Mouse (Mus musculus) urinary bladder, postnatal 25 days (tissue): ENCODE results near the gene Sqstm1.

Source experiments
- DNase-seq: peaks from one replicate; pipeline ENCODE4 v3.0.0; 2022; ENCODE audit warnings: low spot score

Gene Sqstm1

DNA sequence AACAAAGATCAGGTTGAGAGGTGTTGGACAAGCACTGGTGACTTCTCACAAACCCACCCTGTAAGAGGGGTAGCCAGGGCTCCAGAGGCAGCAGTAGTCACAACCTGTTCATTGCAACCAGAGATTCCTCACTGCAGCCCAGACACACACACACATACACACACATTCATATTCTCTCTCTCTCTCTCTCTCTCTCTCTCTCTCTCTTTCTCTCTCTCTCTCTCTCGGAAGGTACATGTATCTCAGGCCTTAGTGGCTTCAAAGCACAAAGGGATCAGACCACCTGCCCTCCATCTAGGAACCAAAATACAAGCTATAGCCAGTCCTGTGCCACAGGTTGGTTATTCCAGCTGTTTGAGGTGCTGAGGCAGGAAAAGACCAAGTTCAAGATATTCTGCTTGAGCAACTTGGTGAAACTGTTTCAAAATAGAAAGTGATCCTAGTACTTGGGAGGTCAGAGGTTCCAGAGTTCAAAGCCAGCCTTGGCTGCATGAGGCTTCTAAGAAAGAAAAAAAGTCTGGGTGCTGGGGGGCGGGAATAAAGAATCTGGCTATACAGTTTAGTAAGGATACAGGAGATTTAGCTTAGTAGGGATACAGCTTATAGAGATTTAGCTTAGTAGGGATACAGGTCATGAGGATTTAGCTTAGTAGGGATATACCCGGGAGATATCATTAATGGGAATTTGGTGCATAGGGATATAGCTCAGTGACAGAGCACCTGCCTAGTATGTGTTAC is 864 bp upstream of the Sqstm1 start:
- DNase-seq = no peak

DNA sequence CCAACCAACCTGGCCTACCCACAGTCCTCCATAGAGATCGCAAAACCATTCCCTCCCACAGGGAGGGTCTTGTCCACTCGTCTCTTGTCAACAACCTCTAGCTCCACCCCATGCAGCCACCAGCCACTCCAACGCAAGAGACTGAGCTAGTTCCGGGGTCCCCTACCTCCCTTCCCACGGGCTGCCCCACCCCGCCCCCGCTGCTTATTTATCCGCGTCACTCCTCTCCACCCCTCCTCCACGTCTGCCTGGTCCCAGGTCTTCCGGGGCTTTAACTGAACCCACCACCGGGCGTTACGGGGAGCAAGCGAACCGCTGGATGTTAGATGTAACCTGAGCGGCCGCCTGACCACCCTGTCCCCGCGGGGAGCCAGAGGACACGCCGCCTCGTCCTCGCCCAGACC is 524 bp downstream of the Sqstm1 start:
- peak; percentile 74 for DNase-seq

DNA sequence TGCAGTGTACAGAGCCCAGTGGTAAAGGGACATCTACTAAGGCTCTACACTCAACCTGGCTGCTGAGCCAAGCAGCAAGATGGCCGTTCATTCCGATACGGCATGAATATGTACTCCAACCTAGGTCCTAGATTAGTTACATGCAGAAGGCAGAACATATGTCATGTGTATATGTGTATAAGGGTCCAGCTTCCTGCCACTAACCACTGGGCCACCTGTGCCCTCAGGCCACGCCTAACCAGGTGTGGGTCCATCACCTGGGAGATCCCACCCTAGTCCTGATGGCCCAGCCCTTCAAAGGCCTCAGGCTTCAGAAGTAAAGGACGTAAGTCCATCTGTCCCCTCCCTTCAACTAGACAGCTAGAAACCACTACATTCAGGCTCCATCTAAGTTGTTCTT is 2.6 kb downstream of the Sqstm1 start:
- DNase-seq = no peak

DNA sequence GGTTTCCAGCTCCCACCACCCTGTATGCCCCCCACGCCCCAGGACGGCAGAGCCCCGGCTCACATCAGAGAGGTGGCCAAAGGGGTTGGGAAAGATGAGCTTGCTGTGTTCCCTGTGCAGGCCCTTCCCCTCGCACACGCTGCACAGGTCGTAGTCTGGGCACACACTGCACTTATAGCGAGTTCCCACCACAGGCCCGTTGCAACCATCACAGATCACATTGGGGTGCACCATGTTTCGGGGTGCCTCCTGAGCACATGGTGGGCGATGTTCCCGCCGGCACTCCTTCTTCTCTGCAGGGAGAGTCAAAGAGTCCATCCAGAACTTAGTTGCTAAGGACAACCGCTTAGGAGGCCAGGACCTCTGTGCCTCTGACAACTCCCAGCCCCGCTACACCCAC is 3.3 kb downstream of the Sqstm1 start:
- DNase-seq = no peak

GRCm38 (mm10) chr11:50206037-50206436 is 4.6 kb downstream of the Sqstm1 start:
- no peak for DNase-seq

DNA sequence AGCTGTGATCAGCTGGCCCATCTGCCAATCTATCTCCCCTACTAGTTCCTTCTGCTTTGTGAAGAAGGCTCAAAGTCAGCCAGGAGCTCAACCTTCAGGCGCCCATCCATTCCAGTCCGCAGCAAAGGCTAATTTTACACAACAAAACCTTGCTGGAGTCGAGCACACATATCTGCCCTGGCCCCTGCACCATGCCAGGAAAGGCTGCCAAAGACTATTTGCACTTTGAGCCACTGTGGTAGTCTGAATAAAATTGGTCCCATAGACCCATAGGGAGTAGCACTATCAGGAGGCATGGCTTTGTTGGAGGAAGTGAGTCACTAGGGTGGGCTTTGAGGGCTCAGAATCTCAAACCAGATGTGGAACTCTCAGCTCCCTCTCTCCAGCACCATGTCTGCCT is 5.2 kb downstream of the Sqstm1 start:
- no peak for DNase-seq

DNA sequence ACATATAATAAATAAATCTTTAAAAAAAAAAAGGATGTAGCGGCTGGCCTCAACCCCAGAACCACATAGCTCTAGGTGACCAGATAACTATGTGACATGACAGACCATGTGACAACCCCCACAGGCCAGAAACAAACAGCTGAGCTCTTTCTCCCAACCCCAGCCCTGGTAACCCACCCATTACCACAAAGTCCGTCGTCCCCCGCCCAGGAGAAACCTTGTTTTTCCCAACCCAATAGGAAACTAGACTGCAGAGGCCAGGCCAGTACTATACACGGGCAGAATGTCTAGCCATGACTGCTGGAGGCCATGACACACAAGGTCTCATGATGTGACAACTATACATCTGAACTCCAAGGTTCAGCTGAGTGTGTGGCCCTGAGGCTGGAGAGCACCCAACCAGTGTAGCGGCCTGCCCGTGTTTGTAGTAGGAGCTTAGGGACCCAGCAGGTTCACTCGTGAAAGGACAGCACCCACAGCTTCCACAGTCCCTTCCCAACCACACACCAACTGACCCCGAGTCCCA is 7.3 kb downstream of the Sqstm1 start:
- DNase-seq = no peak

DNA sequence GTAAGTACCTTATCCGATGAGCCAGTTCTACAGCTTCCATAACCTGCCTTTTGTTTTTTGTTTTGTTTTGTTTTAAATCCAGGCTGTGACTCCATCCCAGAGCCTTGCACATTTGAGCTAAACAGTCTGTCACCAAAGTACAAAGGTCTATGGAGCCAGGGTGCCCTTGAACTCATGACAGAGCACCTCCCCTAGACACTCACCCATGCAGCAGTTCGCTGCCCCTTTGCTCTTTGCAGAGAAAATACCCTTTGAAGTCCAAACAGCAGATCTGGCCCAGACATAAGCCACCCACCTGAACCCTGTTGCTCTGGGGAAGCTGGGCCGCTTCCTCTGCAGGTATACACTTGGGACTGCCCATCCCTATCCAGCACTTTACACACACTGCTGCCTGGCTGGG is 9.0 kb downstream of the Sqstm1 start:
- DNase-seq = no peak

- no peak for DNase-seq
Measured at GRCm38 (mm10) chr11:50200613-50201012, 10.0 kb downstream of the Sqstm1 start.

DNA sequence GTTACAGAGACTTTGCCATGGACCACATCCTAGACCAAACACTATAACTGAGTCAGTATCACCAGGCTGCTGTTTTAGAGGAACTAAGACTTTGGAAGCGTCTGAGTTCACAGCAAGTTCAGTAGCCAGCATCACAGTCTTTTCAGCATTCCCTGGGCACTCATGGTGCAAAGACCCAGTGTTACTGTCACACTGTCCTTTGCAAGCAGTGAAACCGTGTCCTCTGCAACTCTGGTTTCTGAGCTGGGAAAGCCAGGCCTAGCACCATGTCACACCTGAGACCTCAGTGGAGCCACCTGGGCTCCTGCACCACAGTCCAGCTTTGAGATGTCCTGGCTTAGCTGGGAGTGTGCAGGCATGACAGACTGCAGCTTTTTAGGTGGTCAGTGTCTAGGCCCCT is 11.7 kb downstream of the Sqstm1 start:
- no peak for DNase-seq

DNA sequence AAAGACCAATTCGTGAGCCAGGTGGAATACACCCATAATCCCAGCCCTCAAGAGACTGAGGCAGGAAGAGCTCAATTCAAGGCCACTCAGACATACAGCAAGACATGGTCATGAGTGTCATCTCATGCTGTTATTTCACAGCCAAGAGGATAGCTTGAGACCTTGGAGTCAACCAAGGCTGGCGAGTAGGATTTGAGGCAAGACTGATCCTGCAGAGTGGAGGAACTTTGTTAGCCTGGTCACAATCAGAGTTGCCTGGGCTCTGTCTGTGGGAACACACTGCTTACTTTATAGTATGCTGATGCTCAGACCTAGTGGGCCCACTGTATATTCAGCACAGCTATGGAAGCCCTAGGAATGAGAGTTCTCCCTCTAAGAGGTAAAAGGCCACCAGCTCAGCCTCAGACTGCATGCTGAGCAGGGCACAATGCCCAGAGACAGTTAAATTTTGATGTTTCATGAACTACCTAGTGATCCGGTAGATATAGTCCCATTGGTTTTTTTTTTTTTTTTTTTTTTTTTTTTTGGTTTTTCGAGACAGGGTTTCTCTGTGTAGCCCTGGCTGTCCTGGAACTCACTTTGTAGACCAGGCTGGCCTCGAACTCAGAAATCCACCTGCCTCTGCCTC is 12.3 kb downstream of the Sqstm1 start:
- no peak for DNase-seq

GRCm38 (mm10) chr11:50197500-50197899 is 13.1 kb downstream of the Sqstm1 start:
- DNase-seq = no peak

DNA sequence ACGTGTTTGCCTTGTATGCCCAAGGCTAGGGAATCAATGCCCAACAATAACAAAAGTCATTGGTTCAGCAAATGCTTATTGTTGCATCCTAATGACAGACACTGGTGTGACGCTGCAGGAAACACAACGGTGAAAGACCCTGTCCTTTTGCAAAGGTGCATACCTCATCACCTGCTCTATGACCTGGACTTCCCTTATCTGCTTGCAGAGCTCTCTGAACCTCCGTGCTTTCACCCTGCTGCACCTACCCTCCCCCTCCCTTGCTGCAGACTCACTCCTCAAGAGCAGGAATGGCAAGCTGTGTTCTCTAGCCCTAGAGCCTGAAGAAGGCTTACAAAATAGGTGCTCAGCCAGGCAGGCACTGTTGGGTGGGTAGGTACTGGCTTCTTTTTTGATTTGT is 15.8 kb downstream of the Sqstm1 start:
- no peak for DNase-seq

DNA sequence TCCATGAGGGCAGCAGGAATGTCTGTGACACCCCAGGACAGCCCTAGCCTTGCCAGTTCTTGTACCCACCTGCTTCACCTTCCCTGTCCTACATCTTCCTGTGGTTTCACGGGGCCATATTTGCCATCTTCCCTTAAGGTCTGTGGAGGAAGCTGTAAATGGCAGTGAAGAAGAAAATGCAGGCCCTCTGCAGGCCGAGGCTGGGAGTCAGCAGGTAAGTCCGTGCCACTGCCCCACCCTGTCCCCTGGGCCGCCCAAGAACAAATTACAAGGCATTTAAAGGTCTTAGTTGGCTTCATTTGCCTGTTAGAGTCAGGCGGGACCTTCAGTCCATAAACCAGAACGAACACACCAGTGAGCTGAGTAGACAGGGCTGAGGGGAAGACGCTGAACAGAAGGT is 16.6 kb downstream of the Sqstm1 start:
- no peak for DNase-seq

- no peak for DNase-seq
Measured at GRCm38 (mm10) chr11:50192278-50192677, 18.3 kb downstream of the Sqstm1 start.

- no peak for DNase-seq
Measured at GRCm38 (mm10) chr11:50190362-50190761, 20.3 kb downstream of the Sqstm1 start.

- no peak for DNase-seq
Measured at GRCm38 (mm10) chr11:50188682-50189081, 21.9 kb downstream of the Sqstm1 start.

- no peak for DNase-seq
Measured at GRCm38 (mm10) chr11:50184788-50185187, 25.8 kb downstream of the Sqstm1 start.

DNA sequence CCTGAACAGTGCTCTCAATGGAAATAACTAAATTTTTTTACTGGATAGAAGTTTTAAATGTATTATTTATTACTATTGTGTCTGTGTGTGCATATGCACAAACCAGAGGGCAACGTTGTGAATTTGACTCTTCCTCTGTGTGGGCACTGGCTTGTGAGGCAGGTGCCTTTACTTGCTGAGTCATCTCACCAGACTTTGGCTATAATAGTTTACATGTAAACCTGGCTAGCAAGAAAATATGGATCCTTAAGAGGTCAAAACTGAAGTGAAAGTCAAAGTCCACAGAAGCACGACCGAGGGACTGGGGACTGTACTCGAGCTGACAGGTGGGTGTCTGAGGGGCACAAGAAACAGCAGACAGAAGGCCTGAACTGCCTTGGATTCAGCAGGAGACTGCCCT is 27.9 kb downstream of the Sqstm1 start:
- no peak for DNase-seq

GRCm38 (mm10) chr11:50180478-50181231 is 30.0 kb downstream of the Sqstm1 start:
- no peak for DNase-seq

GRCm38 (mm10) chr11:50178532-50179488 is 31.8 kb downstream of the Sqstm1 start:
- no peak for DNase-seq

DNA sequence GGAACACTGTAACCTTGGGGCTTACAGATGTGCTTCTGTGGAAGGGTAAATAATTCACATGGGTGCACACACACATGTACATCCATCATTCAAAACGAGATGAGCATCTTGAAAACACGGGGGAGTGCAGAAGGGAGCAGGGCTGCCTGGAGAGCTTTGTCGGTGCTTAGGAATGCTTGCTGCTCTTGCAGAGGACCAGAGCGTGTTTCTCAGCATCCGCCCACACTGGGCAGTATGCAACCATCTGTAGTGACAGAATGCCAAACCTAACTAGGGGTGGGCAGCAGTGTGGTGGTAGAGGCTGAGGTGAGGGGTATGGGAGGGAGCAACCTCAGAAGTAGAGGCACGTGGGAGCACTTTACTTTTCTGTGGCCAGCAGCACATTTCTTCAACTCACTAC is 33.5 kb downstream of the Sqstm1 start:
- no peak for DNase-seq
